Mouse (Mus musculus) frontal cortex, postnatal 10 days (tissue): ENCODE measurements around the gene Atp2c2.

Source experiments
- DNase-seq, 2 experiments: peaks; one replicate each; pipeline ENCODE4 v3.0.0; 2022; ENCODE audit warnings: low spot score in 2 of 2, mixed read lengths in 1 of 2

Atp2c2 gene

DNA sequence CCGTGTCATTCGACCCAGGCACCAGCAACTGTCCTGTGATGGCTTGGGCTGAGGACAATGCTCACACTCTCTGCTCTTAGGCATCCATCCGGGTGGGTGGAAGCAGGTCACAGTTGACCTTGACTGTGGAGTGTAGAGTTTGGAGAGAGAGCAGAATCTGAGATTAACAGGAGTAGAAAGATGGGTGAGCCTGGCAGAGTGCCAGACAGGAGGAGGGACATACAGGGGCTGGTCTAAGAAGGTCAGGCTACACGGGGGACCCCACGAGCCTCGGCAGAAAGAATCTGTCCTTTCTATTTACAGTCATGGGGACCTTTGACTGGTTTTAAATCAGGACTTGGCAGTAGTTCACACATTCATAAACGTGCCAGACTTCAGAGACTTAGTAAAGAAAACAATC is 3.2 kb downstream of the Atp2c2 start:
- no peak for DNase-seq

DNA sequence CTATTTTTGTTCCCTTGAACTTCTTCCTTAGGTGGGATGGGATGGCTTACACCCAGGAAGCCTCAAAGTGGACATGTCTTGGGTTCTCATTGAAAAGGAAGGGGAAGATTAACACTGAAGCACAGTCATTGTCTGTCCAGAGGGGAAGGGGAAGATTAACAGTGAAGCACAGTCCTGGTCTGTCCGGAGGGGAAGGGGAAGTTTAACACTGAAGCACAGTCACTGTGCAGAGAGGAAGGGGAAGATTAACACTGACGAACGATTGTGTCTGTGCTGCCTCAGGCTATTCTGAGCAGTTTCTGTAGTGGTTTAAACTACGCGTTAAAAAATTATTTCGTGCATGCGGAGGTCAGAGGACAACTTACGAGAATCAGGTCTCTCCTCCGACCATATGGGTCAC is 7.3 kb downstream of the Atp2c2 start:
- no peak for DNase-seq

GRCm38 (mm10) chr8:119708471-119708870 is 8.7 kb downstream of the Atp2c2 start:
- no peak for DNase-seq

- no peak for DNase-seq
Measured at GRCm38 (mm10) chr8:119708878-119709702, 9.3 kb downstream of the Atp2c2 start.

DNA sequence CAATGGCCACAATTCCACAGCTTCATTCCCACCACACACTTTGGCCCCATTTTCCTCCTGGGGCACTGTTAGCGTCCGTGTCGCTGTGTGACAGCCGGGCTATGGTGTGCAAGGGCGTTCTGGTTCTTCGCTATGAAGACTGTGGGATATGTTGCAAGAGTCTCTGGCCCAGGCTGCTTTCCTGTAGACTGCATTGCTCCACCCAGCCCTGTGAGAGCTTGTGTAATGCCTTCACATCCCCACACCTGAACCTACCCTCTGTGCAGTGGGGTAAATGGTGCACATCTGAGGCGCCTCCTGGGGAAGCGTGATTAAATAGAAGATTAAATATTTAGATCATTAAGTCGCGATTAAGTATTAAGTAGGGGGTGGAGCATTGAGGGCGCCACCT is 9.9 kb downstream of the Atp2c2 start:
- DNase-seq: no peak

DNA sequence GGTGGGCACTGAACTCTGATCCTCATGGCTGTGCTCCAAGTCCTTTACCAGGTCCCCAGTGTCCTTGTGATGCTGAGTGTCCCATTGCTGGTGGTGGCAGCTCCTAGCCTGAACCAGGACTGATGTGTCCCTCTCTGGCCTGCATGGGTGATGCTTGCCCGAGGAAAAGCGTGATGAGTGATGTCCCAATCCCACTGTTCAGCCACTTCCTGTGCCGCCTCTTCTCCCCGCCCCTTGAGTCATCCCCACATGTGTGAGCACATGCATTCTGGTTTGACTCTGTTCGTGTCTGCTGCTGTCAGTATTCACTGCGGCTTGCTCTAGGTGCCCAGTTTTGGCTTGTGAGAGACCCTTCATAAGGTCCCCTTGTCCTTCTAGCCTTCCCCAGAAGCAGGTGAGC is 12.4 kb downstream of the Atp2c2 start:
- no peak for DNase-seq

GRCm38 (mm10) chr8:119713421-119713820 is 13.6 kb downstream of the Atp2c2 start:
- DNase-seq: no peak

DNA sequence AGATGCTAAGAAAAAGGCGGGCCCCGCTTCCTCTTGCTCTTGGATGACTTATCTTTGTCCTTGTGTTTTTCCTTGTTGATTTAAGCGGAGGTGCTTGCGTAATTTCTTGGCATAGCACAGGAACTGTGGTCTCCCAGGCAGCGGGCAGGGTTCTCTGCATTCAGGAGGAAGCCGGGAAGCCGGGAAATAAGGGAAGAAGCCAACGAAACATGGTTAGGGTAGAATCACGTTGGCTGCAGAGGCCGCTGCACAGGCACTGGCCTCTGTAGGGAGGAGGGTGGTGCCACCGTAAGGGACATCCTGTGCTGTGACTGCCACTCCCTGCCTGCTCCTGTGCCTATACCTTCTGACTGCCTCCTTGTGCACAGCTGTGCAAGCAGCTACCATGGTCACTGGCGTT is 15.4 kb downstream of the Atp2c2 start:
- no peak for DNase-seq

GRCm38 (mm10) chr8:119716730-119717299 is 17.0 kb downstream of the Atp2c2 start:
- no peak for DNase-seq

DNA sequence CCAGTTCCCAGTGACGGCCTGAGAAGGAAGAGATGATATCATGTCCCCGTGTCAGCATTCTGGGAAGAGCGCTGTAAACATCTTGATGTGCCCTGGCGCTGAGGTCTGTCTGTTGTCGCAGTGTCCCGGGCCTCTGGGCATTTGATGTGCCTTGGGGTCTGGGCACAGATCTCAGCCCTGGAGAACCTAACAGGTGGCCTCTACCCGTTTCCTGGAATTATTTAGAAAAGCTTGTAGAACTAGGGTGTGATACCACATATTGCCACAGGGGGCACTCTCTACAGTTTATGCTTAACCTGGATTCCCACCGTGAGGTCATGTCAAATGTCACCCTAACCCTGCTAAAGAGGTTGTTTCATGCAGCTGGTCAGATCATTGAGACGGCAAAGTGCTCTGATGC is 18.0 kb downstream of the Atp2c2 start:
- DNase-seq: no peak

- DNase-seq: no peak
Measured at GRCm38 (mm10) chr8:119719011-119719501, 19.2 kb downstream of the Atp2c2 start.

GRCm38 (mm10) chr8:119722348-119722747 is 22.5 kb downstream of the Atp2c2 start:
- DNase-seq: no peak

DNA sequence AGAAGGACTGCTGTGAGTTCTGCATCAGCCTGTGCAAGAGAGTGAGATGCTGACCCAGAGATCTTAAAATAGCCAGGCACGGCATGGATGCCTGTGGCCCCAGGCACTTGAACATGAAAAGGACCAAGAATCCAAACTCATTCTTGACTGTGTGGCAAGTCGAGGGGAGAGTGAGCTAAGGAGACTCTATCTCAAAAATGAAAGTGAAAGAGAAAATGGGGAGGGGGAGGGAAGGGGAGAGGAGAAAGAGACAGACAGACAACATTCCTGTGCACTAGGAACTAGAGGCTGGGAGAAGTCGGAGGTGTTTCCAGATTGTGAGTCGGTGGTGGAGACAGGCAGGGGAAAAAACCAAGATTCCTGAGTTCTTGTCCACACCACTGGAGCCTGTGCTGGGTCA is 23.9 kb downstream of the Atp2c2 start:
- DNase-seq: no peak

GRCm38 (mm10) chr8:119724596-119724995 is 24.8 kb downstream of the Atp2c2 start:
- no peak for DNase-seq

DNA sequence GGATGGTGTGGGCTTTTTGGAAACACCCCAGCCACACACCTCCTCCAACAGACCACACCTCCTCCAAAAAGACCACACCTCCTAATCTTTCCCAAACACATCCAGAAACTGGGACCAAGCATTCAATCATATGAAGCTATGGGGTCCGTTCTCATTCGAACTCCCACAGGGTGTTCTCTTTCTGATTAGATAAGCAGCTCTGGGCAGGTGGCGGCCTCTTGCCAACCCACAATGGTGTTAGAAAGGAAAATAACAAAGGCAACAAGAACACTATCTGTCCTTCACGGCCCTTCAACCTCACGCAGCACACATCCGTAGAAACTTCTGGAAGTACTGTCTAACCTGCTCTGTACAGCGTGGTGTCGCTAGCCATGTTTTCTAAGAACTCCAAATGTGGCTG is 27.3 kb downstream of the Atp2c2 start:
- DNase-seq: no peak

GRCm38 (mm10) chr8:119728351-119728895 is 28.6 kb downstream of the Atp2c2 start:
- no peak for DNase-seq

GRCm38 (mm10) chr8:119732072-119732471 is 32.3 kb downstream of the Atp2c2 start:
- DNase-seq: no peak

- no peak for DNase-seq
Measured at GRCm38 (mm10) chr8:119736348-119736917, 36.6 kb downstream of the Atp2c2 start.

- DNase-seq: no peak
Measured at GRCm38 (mm10) chr8:119737093-119737900, 37.5 kb downstream of the Atp2c2 start.

DNA sequence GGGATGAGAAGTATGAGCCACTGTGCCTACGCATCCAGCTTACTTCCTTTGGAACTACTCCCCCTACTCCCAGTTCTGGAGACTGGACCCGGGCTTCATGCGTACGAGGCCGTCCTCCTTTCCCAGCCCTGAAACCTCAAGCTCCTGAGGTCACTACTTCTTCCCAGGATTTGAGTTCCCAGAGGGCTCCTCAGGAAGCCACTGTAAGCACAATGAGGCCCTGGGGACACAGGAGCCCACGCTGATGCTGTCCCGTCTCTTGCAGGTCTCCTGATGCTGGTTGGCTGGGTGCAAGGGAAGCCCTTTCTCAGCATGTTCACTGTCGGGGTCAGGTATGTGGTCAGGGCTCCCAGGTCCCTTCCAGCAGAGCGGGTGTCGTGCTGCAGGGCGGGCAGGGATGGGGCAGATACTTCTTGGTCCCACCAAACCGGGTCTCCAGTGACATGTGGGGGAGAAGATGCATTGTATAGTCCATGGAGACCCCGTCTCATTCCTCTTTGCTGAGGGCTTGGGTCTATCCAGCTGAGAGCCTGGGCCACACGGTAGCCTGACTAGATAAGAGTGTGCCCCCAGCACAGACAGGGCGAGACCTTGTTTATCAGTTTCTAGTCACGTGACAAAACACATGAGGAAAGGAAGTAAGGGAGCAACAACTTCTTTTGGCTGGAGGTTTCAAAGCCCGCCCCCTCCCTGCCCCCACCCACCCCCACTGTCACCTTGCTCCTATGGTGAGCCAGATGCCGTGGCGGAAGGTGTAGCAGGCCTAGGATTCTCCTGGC is 38.5 kb downstream of the Atp2c2 start:
- no peak for DNase-seq

- DNase-seq: no peak
Measured at GRCm38 (mm10) chr8:119740634-119741033, 40.8 kb downstream of the Atp2c2 start.
